11 mouse cellular contexts compared by ENCODE assay signal in the genomic region with DNA sequence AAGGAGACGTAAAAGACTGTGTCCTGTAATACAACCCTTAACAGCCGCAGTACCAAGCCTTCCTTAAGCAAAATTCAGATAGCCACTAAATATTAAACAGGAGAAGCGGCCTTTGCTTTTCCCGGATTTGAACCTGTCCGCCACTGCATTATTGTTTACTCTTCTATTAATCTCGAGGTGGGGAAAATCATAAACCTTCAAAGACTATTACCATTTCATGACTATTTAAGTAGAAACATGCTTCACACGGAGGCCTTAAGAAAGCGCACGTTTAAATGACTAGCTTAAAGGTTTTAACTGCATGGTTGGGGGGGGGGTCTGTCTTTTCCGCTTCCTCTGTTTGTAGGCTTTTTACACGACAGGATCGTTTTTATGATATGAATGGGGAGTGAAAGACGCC. TPM values are rescaled to one million over a fixed set of nuclear protein-coding genes. Genes with fewer than 3 reads are reported as not detected.
DNase-seq lines count a peak whose midpoint lies in the region; ATAC-seq and TF ChIP-seq lines count a peak whose summit lies in the region.
"Had no signal": no experiment of that assay in that cellular context is flagged by ENCODE, and none has a peak within 500 bp of the region (broad histone marks: within the 10 kb centered on the region; RNA-seq: fewer than 3 reads in every experiment).

No protein-coding gene starts in this region.

- WGBS in lung, embryonic 14.5 days = 2% methylated on average over 13 of the region's 13 CpGs
- WGBS in forebrain, embryonic 15.5 days = under 1% methylated on average over 13 of the region's 13 CpGs
- 2% methylated on average over 13 of the region's 13 CpGs for WGBS in limb, embryonic 14.5 days
- WGBS in stomach, postnatal 0 days = 6% methylated on average over 13 of the region's 13 CpGs

- DNase-seq in lung, embryonic 14.5 days = no peak
- DNase-seq in lung, postnatal 10 days = no peak
- DNase-seq in limb, embryonic 14.5 days (ENCODE audit: low spot score) = no peak
- DNase-seq in stomach, postnatal 0 days (ENCODE audit: low spot score) = no peak
- DNase-seq in urinary bladder, postnatal 10 days (ENCODE audit: low spot score) = no peak
- DNase-seq in urinary bladder, adult 2 months (ENCODE audit: low spot score) = no peak
- DNase-seq: adrenal gland, postnatal 14 days; gastrocnemius, postnatal 10 days; right cerebral cortex, postnatal 4 days had no signal

- no peaks in the 10 kb centered on the region for H3K4me1 ChIP-seq in lung, embryonic 14.5 days (ENCODE audit: insufficient read depth)
- peaks cover 39% of the 10 kb centered on the region for H3K4me1 ChIP-seq in forebrain, embryonic 15.5 days
- no peaks in the 10 kb centered on the region; the same call in 1 of the 2 replicates for H3K4me1 ChIP-seq in limb, embryonic 14.5 days (ENCODE audit: control insufficient read depth, insufficient read depth, low read length)
- no peaks in the 10 kb centered on the region for H3K4me1 ChIP-seq in stomach, postnatal 0 days (replicated peaks; ENCODE audit: control insufficient read depth, insufficient read depth)

- H3K27me3 ChIP-seq in lung, embryonic 14.5 days (ENCODE audit: insufficient read depth, low read length) = peaks cover 92% of the 10 kb centered on the region
- peaks cover 73% of the 10 kb centered on the region for H3K27me3 ChIP-seq in forebrain, embryonic 15.5 days
- peaks cover 77% of the 10 kb centered on the region for H3K27me3 ChIP-seq in limb, embryonic 14.5 days (ENCODE audit: control insufficient read depth, insufficient read depth, low read length)
- H3K27me3 ChIP-seq in stomach, postnatal 0 days (ENCODE audit: control insufficient read depth, insufficient read depth, low read length) = peaks cover 9% of the 10 kb centered on the region; the same call in 1 of the 2 replicates

- no peak for TF ChIP-seq POLR2A in limb, embryonic 14.5 days (IDR thresholded peaks at IDR 0.05; ENCODE audit: borderline replicate concordance, extremely low read depth, insufficient read depth, insufficient read length)

- no peak overlapping the region for H3K4me2 ChIP-seq in lung, embryonic 14.5 days
- H3K4me2 ChIP-seq in forebrain, embryonic 15.5 days (replicated peaks) = no peak overlapping the region
- H3K4me2 ChIP-seq in limb, embryonic 14.5 days (replicated peaks; ENCODE audit: low read depth, low read length, severe bottlenecking) = peak overlapping the region; percentile 54
- peak overlapping the region; percentile 70 for H3K4me2 ChIP-seq in stomach, postnatal 0 days (replicated peaks; ENCODE audit: low read depth)

- no peak for TF ChIP-seq EP300 in stomach, postnatal 0 days (optimal IDR thresholded peaks at IDR 0.05)

- no peak for ATAC-seq in lung, embryonic 14.5 days (ENCODE audit: insufficient read depth)
- ATAC-seq in forebrain, embryonic 15.5 days (replicated peaks) = no peak
- no peak for ATAC-seq in limb, embryonic 14.5 days (ENCODE audit: low FRiP score, low read depth)
- ATAC-seq in stomach, postnatal 0 days (ENCODE audit: low FRiP score, low TSS enrichment) = no peak

- H3K27ac ChIP-seq in lung, embryonic 14.5 days (ENCODE audit: low read depth) = no peak overlapping the region
- no peak overlapping the region for H3K27ac ChIP-seq in forebrain, embryonic 15.5 days (replicated peaks)
- peak overlapping the region; percentile 85 for H3K27ac ChIP-seq in limb, embryonic 14.5 days (replicated peaks; ENCODE audit: low read depth, low read length)
- H3K27ac ChIP-seq in stomach, postnatal 0 days (replicated peaks) = no peak overlapping the region
- H3K27ac ChIP-seq: liver, embryonic 14.5 days had no signal

- TF ChIP-seq CTCF in lung, embryonic 14.5 days (IDR thresholded peaks at IDR 0.05; ENCODE audit: low read depth) = no peak
- TF ChIP-seq CTCF in stomach, postnatal 0 days (IDR thresholded peaks at IDR 0.05; ENCODE audit: low read depth) = no peak

- H3K9me3 ChIP-seq in lung, embryonic 14.5 days (ENCODE audit: low read depth, low read length) = no peaks in the 10 kb centered on the region
- no peaks in the 10 kb centered on the region for H3K9me3 ChIP-seq in forebrain, embryonic 15.5 days
- no peaks in the 10 kb centered on the region for H3K9me3 ChIP-seq in limb, embryonic 14.5 days (ENCODE audit: control insufficient read depth, low read length)
- H3K9me3 ChIP-seq in stomach, postnatal 0 days (ENCODE audit: control insufficient read depth, low read length) = no peaks in the 10 kb centered on the region

- H3K4me3 ChIP-seq in lung, embryonic 14.5 days (ENCODE audit: low read depth, low read length) = 0 out of 2 replicates have a peak overlapping the region, but pooled peaks have one; percentile 0
- H3K4me3 ChIP-seq in forebrain, embryonic 15.5 days = 0 out of 2 replicates have a peak overlapping the region, but pooled peaks have one; percentile 2
- H3K4me3 ChIP-seq in limb, embryonic 14.5 days (replicated peaks; ENCODE audit: low read length) = peak overlapping the region; percentile 51
- H3K4me3 ChIP-seq in stomach, postnatal 0 days (ENCODE audit: low read depth, low read length) = peak overlapping the region; percentile 60

- no peak overlapping the region for H3K9ac ChIP-seq in lung, embryonic 14.5 days
- no peak overlapping the region for H3K9ac ChIP-seq in forebrain, embryonic 15.5 days (replicated peaks)
- H3K9ac ChIP-seq in limb, embryonic 14.5 days (ENCODE audit: low read depth, low read length, severe bottlenecking) = peak overlapping the region; percentile 77
- peak overlapping the region; percentile 51; the same call in 1 of the 2 replicates for H3K9ac ChIP-seq in stomach, postnatal 0 days (ENCODE audit: low read length)
- H3K9ac ChIP-seq: liver, embryonic 14.5 days had no signal

- H3K36me3 ChIP-seq in lung, embryonic 14.5 days (ENCODE audit: insufficient read depth) = no peaks in the 10 kb centered on the region
- H3K36me3 ChIP-seq in forebrain, embryonic 15.5 days = no peaks in the 10 kb centered on the region
- H3K36me3 ChIP-seq in limb, embryonic 14.5 days (ENCODE audit: control insufficient read depth, insufficient read depth, low read length) = no peaks in the 10 kb centered on the region
- H3K36me3 ChIP-seq in stomach, postnatal 0 days (ENCODE audit: control insufficient read depth, insufficient read depth, low read length) = 0 out of 2 replicates have a peak, but pooled peaks cover 2% of the 10 kb centered on the region

RNA-seq across cellular contexts. Expression of gene Tfap2a, which starts 9.1 kb away (rescaled TPM):
- 0.11 and 0.19 TPM in 2 replicates for polyA plus RNA-seq in lung, embryonic 14.5 days (2014; fragmentation: Nextera tagmentation; extraction: Ambion mirVana)
- 0.32 and 0.33 TPM in 2 replicates for polyA plus RNA-seq in forebrain, embryonic 15.5 days (2015; fragmentation: Nextera tagmentation; extraction: Ambion mirVana)
- polyA plus RNA-seq in limb, embryonic 14.5 days (2012; rRNA removed) = 21.5 and 23.9 TPM in 2 replicates
- 9.6 and 12.8 TPM in 2 replicates for polyA plus RNA-seq in limb, embryonic 14.5 days (2014; fragmentation: Nextera tagmentation; extraction: Ambion mirVana)
- polyA plus RNA-seq in stomach, postnatal 0 days (2015; fragmentation: Nextera tagmentation; extraction: Ambion mirVana) = 3.4 and 3.7 TPM in 2 replicates
- 0.74 and 0.84 TPM in 2 replicates for polyA plus RNA-seq in urinary bladder, adult 2 months (2012; rRNA removed)

Comparison
In these comparisons a context has a peak if more than half of its experiments do, and no peak if none do; other contexts are left out.
1. H3K4me2 ChIP-seq: peak in limb, embryonic 14.5 days (single experiment) and stomach, postnatal 0 days (single experiment); none in lung, embryonic 14.5 days (single experiment) and forebrain, embryonic 15.5 days (single experiment).
2. H3K4me3 ChIP-seq: peak in every context shown above with its lines; median percentile 60 in stomach, postnatal 0 days; 51 in limb, embryonic 14.5 days; 2 in forebrain, embryonic 15.5 days; 0 in lung, embryonic 14.5 days.
3. H3K9ac ChIP-seq: peak in limb, embryonic 14.5 days (single experiment) and stomach, postnatal 0 days (single experiment); none in lung, embryonic 14.5 days (single experiment) and forebrain, embryonic 15.5 days (single experiment).